Mouse (Mus musculus): ENCODE results near the gene Olfr1107. TPM values are rescaled to one million over a fixed set of nuclear protein-coding genes. Genes with fewer than 3 reads are reported as not detected.

Gene Olfr1107
- polyA plus RNA-seq (2021; fragmentation: Nextera tagmentation) = not detected in 2 replicates
- long read RNA-seq, experiment 1 = 0 reads
- long read RNA-seq, experiment 2 = 0 reads

DNA sequence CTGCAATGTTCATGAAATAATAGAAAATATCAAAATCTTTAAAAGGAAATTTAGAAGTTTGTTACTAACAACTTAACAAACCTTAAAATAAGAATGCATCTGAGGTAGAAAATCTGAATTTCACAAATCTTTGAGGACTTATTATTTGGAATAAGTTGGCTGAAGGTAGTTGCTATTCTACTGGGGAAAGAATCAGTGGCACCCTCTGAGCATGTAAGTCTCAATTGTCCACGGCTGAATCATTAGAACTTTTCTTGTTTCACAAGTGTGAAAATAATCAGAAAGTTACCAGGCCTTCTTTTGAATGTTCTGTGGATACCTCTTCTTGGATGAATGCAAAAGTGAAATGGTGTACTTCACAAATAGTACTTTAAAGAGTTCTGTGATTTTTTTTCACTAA, at the start of gene Olfr1107:
Gene Olfr1107 (minus strand): TSS at position 101 of the 400 bp plus-strand sequence.

DNA sequence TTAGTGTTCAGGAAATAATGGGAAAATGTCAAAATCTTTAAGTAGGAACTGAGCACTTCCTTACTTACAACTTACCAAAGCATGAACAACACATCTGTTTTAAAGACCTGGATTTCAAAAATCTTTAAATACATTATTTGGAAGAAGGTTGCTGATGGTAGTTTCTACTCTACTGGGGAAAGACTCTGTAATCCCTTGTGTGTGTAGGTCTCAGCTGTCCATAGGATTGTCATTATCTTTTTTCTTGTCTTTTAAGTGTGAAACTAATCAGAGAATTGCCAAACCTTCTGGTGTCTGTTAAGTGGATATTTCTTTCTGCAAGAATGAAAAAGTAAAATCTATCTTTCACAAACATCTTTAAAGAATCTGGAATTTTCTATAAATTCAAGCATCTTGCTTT, 38.9 kb upstream of the Olfr1107 start, which contains the start of gene Olfr259:
Gene Olfr259 (minus strand): TSS at position 101 of the 400 bp plus-strand sequence.

DNA sequence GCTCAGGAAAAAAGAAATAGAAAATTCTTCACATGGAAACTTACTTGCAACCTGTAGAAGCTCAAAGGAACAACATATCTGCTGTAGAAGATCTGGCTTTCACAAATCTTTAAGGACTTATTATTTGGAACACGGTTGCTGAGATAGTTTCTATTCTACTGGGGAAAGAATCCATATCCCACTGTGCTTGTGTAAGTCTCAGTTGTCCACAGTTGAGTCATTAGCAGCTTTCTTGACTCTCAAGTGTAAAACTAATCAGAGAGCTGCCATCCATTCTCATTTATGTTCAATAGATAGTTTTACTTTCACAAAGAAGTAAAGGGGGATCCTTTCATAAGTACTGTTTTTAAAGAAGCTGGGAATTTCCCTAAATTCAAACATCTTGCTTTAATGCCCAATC, 20.3 kb upstream of the Olfr1107 start, which contains the start of gene Olfr1109:
Gene Olfr1109 (minus strand): TSS at position 101 of the 400 bp plus-strand sequence.

DNA sequence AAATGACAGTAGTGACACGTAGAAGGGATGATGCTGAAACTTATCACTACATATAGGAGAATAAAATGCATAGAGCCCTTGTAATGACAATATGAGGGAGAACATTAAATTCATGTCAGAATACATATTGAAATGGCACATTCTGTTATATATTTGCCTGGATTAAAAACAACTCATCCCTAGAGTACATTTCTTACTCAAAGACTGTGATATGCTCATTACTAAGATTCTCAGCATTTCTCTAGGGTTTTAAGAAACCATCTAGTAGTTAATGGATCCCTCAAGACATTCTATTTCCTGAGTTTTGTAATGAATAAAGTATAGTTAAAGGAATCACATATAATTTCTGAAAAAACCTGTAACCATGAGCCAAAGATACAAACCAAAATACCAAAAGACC, 23.4 kb downstream of the Olfr1107 start, which contains the start of gene Olfr1106:
Gene Olfr1106 (minus strand): TSS at position 101 of the 400 bp plus-strand sequence.

DNA sequence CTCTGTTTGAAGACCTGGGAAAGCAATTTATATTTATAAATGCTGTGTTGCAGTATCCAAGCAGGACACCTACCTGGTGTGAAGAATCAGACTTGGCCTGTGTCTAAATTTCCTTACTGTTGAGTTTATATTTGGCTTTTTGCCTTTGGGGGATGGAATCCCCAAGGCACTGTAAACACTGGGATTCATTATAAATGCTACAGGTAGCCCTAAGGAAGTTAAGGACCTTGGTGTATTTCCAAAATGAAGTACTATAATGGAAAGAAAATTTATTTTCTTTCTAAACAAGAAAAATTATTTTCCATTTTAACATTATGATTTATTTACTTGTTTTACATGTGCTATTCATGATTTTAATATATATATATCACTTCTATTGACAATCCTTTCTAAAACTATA, 39.2 kb downstream of the Olfr1107 start, which contains the start of gene Olfr1105:
Gene Olfr1105 (minus strand): TSS at position 101 of the 400 bp plus-strand sequence.

GRCm38 (mm10) chr2:87026980-87027379, 48.6 kb downstream of the Olfr1107 start, which contains the start of gene Olfr1104:
Olfr1104 (minus strand) TSS chr2:87027080.

Other genes with a start within 250 kb of the Olfr1107 start
- gene Olfr1095, start 224.1 kb downstream of the Olfr1107 start, polyA plus RNA-seq (2021; fragmentation: Nextera tagmentation) = not detected in 2 replicates
- gene Gm13723, start 201.0 kb downstream of the Olfr1107 start, polyA plus RNA-seq (2021; fragmentation: Nextera tagmentation) = not detected in 2 replicates
- gene Olfr1097, start 183.6 kb downstream of the Olfr1107 start, polyA plus RNA-seq (2021; fragmentation: Nextera tagmentation) = not detected in 2 replicates
- gene Olfr1098, start 151.3 kb downstream of the Olfr1107 start, polyA plus RNA-seq (2021; fragmentation: Nextera tagmentation) = not detected in 2 replicates
- gene Olfr1099, start 115.1 kb downstream of the Olfr1107 start, polyA plus RNA-seq (2021; fragmentation: Nextera tagmentation) = not detected in 2 replicates
- gene Olfr1100, start 95.9 kb downstream of the Olfr1107 start, polyA plus RNA-seq (2021; fragmentation: Nextera tagmentation) = not detected in 2 replicates
- gene Olfr1101, start 84.6 kb downstream of the Olfr1107 start, polyA plus RNA-seq (2021; fragmentation: Nextera tagmentation) = not detected in 2 replicates
- not detected in 2 replicates for gene Olfr1102, start 77.4 kb downstream of the Olfr1107 start, polyA plus RNA-seq (2021; fragmentation: Nextera tagmentation)
- not detected in 2 replicates for gene Olfr1104, start 48.7 kb downstream of the Olfr1107 start, polyA plus RNA-seq (2021; fragmentation: Nextera tagmentation)
- not detected in 2 replicates for gene Olfr1105, start 39.3 kb downstream of the Olfr1107 start, polyA plus RNA-seq (2021; fragmentation: Nextera tagmentation)
- not detected in 2 replicates for gene Olfr1106, start 23.5 kb downstream of the Olfr1107 start, polyA plus RNA-seq (2021; fragmentation: Nextera tagmentation)
- gene Olfr1109, start 20.2 kb upstream of the Olfr1107 start, polyA plus RNA-seq (2021; fragmentation: Nextera tagmentation) = not detected in 2 replicates
- gene Olfr259, start 38.8 kb upstream of the Olfr1107 start, polyA plus RNA-seq (2021; fragmentation: Nextera tagmentation) = not detected in 2 replicates
- gene Olfr1110, start 64.5 kb upstream of the Olfr1107 start, polyA plus RNA-seq (2021; fragmentation: Nextera tagmentation) = not detected in 2 replicates
- gene Olfr1111, start 76.8 kb upstream of the Olfr1107 start, polyA plus RNA-seq (2021; fragmentation: Nextera tagmentation) = not detected in 2 replicates
- not detected in 2 replicates for gene Olfr1112, start 112.0 kb upstream of the Olfr1107 start, polyA plus RNA-seq (2021; fragmentation: Nextera tagmentation)
- not detected in 2 replicates for gene Olfr1113, start 133.2 kb upstream of the Olfr1107 start, polyA plus RNA-seq (2021; fragmentation: Nextera tagmentation)
- gene Olfr1115, start 172.2 kb upstream of the Olfr1107 start, polyA plus RNA-seq (2021; fragmentation: Nextera tagmentation) = not detected in 2 replicates
- gene Olfr1116, start 191.7 kb upstream of the Olfr1107 start, polyA plus RNA-seq (2021; fragmentation: Nextera tagmentation) = not detected in 2 replicates
- not detected in 2 replicates for gene Olfr1118, start 231.8 kb upstream of the Olfr1107 start, polyA plus RNA-seq (2021; fragmentation: Nextera tagmentation)